Mouse (Mus musculus) embryonic fibroblast, embryonic 13.5 days (primary cell): ENCODE data around the gene Ccin. TPM values are rescaled to one million over a fixed set of nuclear protein-coding genes. Genes with fewer than 3 reads are reported as not detected.
A peak's percentile ranks its signal among the peaks of the same experiment; 100 is the strongest.

Experiments
- H3K27ac ChIP-seq: 2 replicates; pipeline ENCODE4 v1.5.1; 2012; ENCODE audit warnings: low read length, control low read depth, inconsistent platforms; ENCODE audit not compliant: insufficient read depth
- H3K4me1 ChIP-seq: 2 replicates; pipeline ENCODE4 v1.6.1; 2011; ENCODE audit warnings: low read length; ENCODE audit not compliant: control insufficient read depth, insufficient read depth
- H3K4me3 ChIP-seq: 2 replicates; pipeline ENCODE4 v1.5.1; 2011; ENCODE audit warnings: mild to moderate bottlenecking, control low read depth, low read length; ENCODE audit not compliant: insufficient read depth
- CTCF ChIP-seq: IDR thresholded peaks from 2 replicates; pipeline ENCODE4 v1.5.1; 2011; ENCODE audit warnings: mild to moderate bottlenecking, control low read depth, low read length, moderate library complexity, borderline replicate concordance; ENCODE audit not compliant: insufficient read depth
- POLR2A ChIP-seq: IDR thresholded peaks from 2 replicates; pipeline ENCODE4 v1.6.1; 2011; ENCODE audit warnings: low read depth, mild to moderate bottlenecking, control low read depth, low read length, moderate library complexity
- polyA plus RNA-seq: library from polyadenylated mRNA; stranded (reverse); fragments of >200 nt; gene quantifications from 2 replicates; pipeline ENCODE4 v1.2.4, GENCODE M21; 2011; ENCODE audit warnings: low read depth; ENCODE audit not compliant: missing spikeins, insufficient read length

The Ccin gene
- polyA plus RNA-seq, 1 experiment = 0.26 TPM

- no peak for TF ChIP-seq POLR2A
- TF ChIP-seq CTCF = no peak
- H3K4me3 ChIP-seq = no peak overlapping the region
- no peak overlapping the region for H3K27ac ChIP-seq
- H3K4me1 ChIP-seq = 0 out of 2 replicates have a peak, but pooled peaks cover under 1% of the 10 kb centered on the region
Measured at GRCm38 (mm10) chr4:43984326-43984725, 1.0 kb downstream of the Ccin start.

- no peaks in the 10 kb centered on the region for H3K4me1 ChIP-seq
- no peak overlapping the region for H3K27ac ChIP-seq
- TF ChIP-seq POLR2A (no peak), CTCF (no peak)
- no peak overlapping the region for H3K4me3 ChIP-seq
Measured at GRCm38 (mm10) chr4:43988976-43989375, 5.7 kb downstream of the Ccin start.

GRCm38 (mm10) chr4:43993072-43993471 lies 9.8 kb downstream of the Ccin start:
- Histone ChIP-seq H3K4me3 (no peak overlapping the region), H3K27ac (no peak overlapping the region), H3K4me1 (no peaks in the 10 kb centered on the region)
- TF ChIP-seq CTCF = no peak
- no peak for TF ChIP-seq POLR2A

GRCm38 (mm10) chr4:43994342-43994741 lies 11.1 kb downstream of the Ccin start:
- TF ChIP-seq POLR2A (no peak), CTCF (no peak)

GRCm38 (mm10) chr4:44003622-44004021 lies 20.3 kb downstream of the Ccin start:
- TF ChIP-seq POLR2A = no peak
- no peak overlapping the region for H3K27ac ChIP-seq
- no peaks in the 10 kb centered on the region for H3K4me1 ChIP-seq
- H3K4me3 ChIP-seq = no peak overlapping the region

More at GRCm38 (mm10) chr4:43994342-43994741, 11.1 kb downstream of the Ccin start:
- Histone ChIP-seq H3K4me3 (no peak overlapping the region), H3K4me1 (no peaks in the 10 kb centered on the region), H3K27ac (no peak overlapping the region)

- TF ChIP-seq CTCF (no peak), POLR2A (no peak)
- Histone ChIP-seq H3K27ac (no peak within 1 kb of the TSS), H3K4me3 (no peak within 1 kb of the TSS), H3K4me1 (no peaks in the 10 kb centered on the region)
Measured at GRCm38 (mm10) chr4:44004126-44004525, 20.8 kb downstream of the Ccin start, which contains the start of gene Clta. Gene Clta, plus strand, starts transcription at chr4:44004452.

- H3K4me3 ChIP-seq = no peak overlapping the region
- H3K4me1 ChIP-seq = no peaks in the 10 kb centered on the region
- TF ChIP-seq CTCF = no peak
- TF ChIP-seq POLR2A = no peak
Measured at GRCm38 (mm10) chr4:44004623-44005409, 21.5 kb downstream of the Ccin start.

GRCm38 (mm10) chr4:44010176-44010575 lies 26.9 kb downstream of the Ccin start:
- H3K4me3 ChIP-seq = no peak overlapping the region
- TF ChIP-seq POLR2A (no peak), CTCF (no peak)
- no peak overlapping the region for H3K27ac ChIP-seq
- H3K4me1 ChIP-seq = peaks cover 6% of the 10 kb centered on the region

More at GRCm38 (mm10) chr4:44004623-44005409, 21.5 kb downstream of the Ccin start:
- H3K27ac ChIP-seq = no peak overlapping the region

GRCm38 (mm10) chr4:44010893-44011292 lies 27.6 kb downstream of the Ccin start:
- H3K4me1 ChIP-seq = peaks cover 8% of the 10 kb centered on the region
- TF ChIP-seq POLR2A (no peak), CTCF (no peak)
- no peak overlapping the region for H3K4me3 ChIP-seq
- H3K27ac ChIP-seq = no peak overlapping the region

- TF ChIP-seq CTCF = no peak
- TF ChIP-seq POLR2A = no peak
- Histone ChIP-seq H3K27ac (peak overlapping the region; percentile 81; the same call in 1 of the 2 replicates), H3K4me1 (peaks cover 16% of the 10 kb centered on the region), H3K4me3 (peak overlapping the region; percentile 98)
Measured at GRCm38 (mm10) chr4:44011799-44012198, 28.5 kb downstream of the Ccin start.
